Mouse (Mus musculus): Measurements from ENCODE around the gene Cd164.

DNA sequence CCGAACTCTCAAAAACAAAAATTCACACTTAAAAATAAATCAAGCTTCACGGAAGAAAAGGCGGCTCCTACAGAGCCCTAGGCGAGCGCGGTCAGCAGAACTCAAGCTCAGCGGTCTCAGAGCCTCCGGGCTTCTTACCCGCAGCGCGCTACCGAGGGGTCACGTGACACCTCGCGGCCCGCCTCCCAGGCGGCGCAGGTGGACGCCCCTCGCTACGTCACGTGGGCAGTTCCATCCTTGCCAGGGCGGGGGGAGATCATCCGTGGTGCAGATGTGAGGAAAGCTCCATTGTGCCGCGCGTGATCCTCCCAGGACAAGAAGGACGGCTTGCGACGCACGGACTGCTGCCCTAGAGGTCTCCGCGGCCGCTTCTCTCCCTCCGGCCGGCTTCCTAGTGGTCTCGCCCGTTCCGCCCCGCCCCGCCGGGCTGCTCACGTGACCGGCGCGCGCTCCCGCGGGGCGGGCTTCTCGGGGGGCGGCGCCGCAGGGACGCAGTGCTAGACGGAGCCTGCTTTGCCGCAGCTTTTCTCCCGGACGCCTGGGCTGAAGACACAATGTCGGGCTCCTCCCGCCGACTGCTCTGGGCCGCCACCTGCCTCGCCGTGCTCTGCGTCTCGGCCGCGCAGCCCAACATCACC, at the start of gene Cd164:
- TF ChIP-seq CTCF (IDR thresholded peaks at IDR 0.05; ENCODE audit: low read depth) (no peak), EP300 (IDR thresholded peaks at IDR 0.05; ENCODE audit: low read depth) (no peak)
